Mouse (Mus musculus) megakaryocyte, embryonic 14.5 days (primary cell): ENCODE results near the gene Retreg3. TPM values are rescaled to one million over a fixed set of nuclear protein-coding genes. Genes with fewer than 3 reads are reported as not detected.

Experiments
- H3K27me3 ChIP-seq: replicated peaks from 2 replicates; pipeline ENCODE3; 2012; ENCODE audit warnings: inconsistent platforms
- H3K36me3 ChIP-seq: replicated peaks from 2 replicates; pipeline ENCODE3; 2012; ENCODE audit warnings: low read length, inconsistent platforms, mixed read lengths
- H3K4me1 ChIP-seq: 2 replicates; pipeline ENCODE4 v1.6.1; 2012; ENCODE audit warnings: inconsistent platforms
- H3K4me3 ChIP-seq: replicated peaks from 2 replicates; pipeline ENCODE3; 2012; ENCODE audit warnings: moderate library complexity, mild to moderate bottlenecking, inconsistent platforms
- H3K9me3 ChIP-seq: 2 replicates; pipeline ENCODE4 v1.6.1; 2012; ENCODE audit warnings: inconsistent platforms
- FLI1 ChIP-seq: IDR thresholded peaks from 2 replicates; pipeline ENCODE4 v1.6.1; 2012; ENCODE audit warnings: low read length, inconsistent platforms, mixed read lengths
- GATA1 ChIP-seq: IDR thresholded peaks from 3 replicates; pipeline ENCODE4 v1.6.1; 2012; ENCODE audit warnings: mixed read lengths, low read length, inconsistent platforms, borderline replicate concordance
- polyA plus RNA-seq: library from polyadenylated mRNA; stranded (reverse); fragments of >175 nt; gene quantifications from 2 replicates; pipeline ENCODE4 v1.2.3, GENCODE M21; 2012; ENCODE audit warnings: low replicate concordance; ENCODE audit not compliant: insufficient read depth

Gene Retreg3
- polyA plus RNA-seq, 1 experiment, result 6.2 TPM

DNA sequence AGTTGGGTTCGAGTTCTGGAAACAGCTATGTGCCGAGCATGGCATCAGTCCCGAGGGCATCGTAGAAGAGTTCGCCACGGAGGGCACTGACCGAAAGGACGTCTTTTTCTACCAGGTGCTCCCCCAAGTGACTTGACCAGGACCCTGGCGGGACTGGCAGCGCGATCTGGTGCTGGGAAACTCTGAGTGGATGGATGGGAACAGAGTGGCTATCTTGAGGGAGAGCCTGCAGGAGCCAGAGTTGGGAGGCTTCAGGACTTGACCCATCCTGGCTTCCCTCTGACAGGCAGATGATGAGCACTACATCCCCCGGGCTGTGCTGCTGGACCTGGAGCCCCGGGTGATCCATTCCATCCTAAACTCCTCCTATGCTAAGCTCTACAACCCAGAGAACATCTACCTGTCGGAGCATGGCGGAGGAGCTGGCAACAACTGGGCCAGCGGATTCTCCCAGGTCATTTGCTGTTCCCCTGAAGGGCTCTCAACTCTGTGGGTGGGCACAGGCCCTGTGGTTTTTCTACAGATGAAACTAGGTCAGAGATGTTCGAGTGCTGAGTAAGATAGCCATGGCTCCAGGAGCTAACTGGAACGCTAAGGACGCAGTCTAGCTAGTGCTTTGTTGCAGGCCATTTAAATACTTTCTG lies 974 bp upstream of the Retreg3 start:
- Histone ChIP-seq H3K9me3 (no peaks in the 10 kb centered on the region), H3K4me3 (peak overlapping the region; percentile 96), H3K4me1 (peaks cover 56% of the 10 kb centered on the region), H3K36me3 (peaks cover 45% of the 10 kb centered on the region), H3K27me3 (no peaks in the 10 kb centered on the region)
- TF ChIP-seq GATA1 (no peak), FLI1 (no peak)

GRCm38 (mm10) chr11:101119131-101119760 lies 447 bp downstream of the Retreg3 start:
- peaks cover 64% of the 10 kb centered on the region for H3K4me1 ChIP-seq
- no peaks in the 10 kb centered on the region for H3K27me3 ChIP-seq
- peaks cover 49% of the 10 kb centered on the region for H3K36me3 ChIP-seq
- TF ChIP-seq FLI1 (no peak), GATA1 (no peak)
- H3K4me3 ChIP-seq, result peak overlapping the region; percentile 96
- H3K9me3 ChIP-seq, result no peaks in the 10 kb centered on the region

DNA sequence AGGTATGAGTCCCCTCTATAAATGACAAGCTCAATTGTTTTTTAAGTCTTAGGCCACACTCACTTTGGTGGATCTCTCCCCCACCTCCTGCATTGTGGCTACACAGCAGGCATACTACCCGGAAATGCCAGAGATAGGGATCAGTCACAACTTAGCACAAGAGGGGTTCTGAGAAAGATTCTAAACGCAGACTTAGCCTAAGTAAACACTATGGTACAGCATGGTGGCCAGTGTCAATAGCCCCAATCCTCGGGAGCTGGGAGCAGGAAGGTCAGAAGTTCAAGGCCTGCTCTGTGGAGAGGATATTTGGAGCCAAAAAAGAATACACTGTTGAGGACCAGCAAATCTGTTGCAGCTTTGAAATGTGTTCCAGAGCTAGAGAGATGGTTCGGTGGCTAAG lies 1.6 kb downstream of the Retreg3 start:
- TF ChIP-seq GATA1 (no peak), FLI1 (no peak)
- H3K4me1 ChIP-seq, result peaks cover 64% of the 10 kb centered on the region
- H3K36me3 ChIP-seq, result peaks cover 45% of the 10 kb centered on the region
- no peaks in the 10 kb centered on the region for H3K27me3 ChIP-seq
- peak overlapping the region; percentile 96 for H3K4me3 ChIP-seq
- H3K9me3 ChIP-seq, result peaks cover under 1% of the 10 kb centered on the region; the same call in 1 of the 2 replicates

GRCm38 (mm10) chr11:101115564-101115963 lies 4.1 kb downstream of the Retreg3 start:
- Histone ChIP-seq H3K27me3 (no peaks in the 10 kb centered on the region), H3K36me3 (peaks cover 46% of the 10 kb centered on the region), H3K4me3 (peak overlapping the region; percentile 23), H3K4me1 (peaks cover 64% of the 10 kb centered on the region), H3K9me3 (peaks cover 5% of the 10 kb centered on the region)
- no peak for TF ChIP-seq FLI1
- TF ChIP-seq GATA1, result no peak

DNA sequence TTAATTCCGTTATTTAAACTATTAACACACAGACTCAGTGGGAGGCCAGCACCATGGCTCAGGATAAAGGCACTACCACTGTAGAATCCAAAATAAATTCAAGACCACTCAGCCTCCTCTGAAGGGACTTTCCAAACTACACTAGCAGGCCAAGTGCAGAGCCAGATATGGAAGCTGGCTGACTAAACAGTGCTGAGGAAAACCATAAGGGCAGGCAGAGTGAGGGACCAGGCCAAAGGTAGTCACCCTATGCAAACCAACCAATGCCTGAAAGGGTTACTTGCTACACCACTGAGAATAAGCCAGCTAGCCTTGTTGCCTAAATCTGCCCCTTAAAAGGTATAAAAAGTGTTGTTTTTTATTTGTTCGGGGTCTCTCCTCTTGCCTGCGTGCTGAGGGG lies 7.5 kb downstream of the Retreg3 start:
- Histone ChIP-seq H3K4me3 (no peak overlapping the region), H3K36me3 (peaks cover 61% of the 10 kb centered on the region), H3K27me3 (no peaks in the 10 kb centered on the region), H3K9me3 (peaks cover 5% of the 10 kb centered on the region), H3K4me1 (peaks cover 47% of the 10 kb centered on the region)
- TF ChIP-seq FLI1 (no peak), GATA1 (no peak)

GRCm38 (mm10) chr11:101111178-101111577 lies 8.5 kb downstream of the Retreg3 start:
- H3K4me1 ChIP-seq, result peaks cover 37% of the 10 kb centered on the region
- peaks cover 60% of the 10 kb centered on the region for H3K36me3 ChIP-seq
- TF ChIP-seq GATA1 (no peak), FLI1 (no peak)

GRCm38 (mm10) chr11:101110708-101111107 lies 9.0 kb downstream of the Retreg3 start:
- no peak overlapping the region for H3K4me3 ChIP-seq
- peaks cover 5% of the 10 kb centered on the region for H3K9me3 ChIP-seq
- peaks cover 33% of the 10 kb centered on the region for H3K4me1 ChIP-seq
- H3K36me3 ChIP-seq, result peaks cover 60% of the 10 kb centered on the region
- no peaks in the 10 kb centered on the region for H3K27me3 ChIP-seq
- no peak for TF ChIP-seq FLI1
- TF ChIP-seq GATA1, result no peak

More at GRCm38 (mm10) chr11:101111178-101111577, 8.5 kb downstream of the Retreg3 start:
- Histone ChIP-seq H3K4me3 (no peak overlapping the region), H3K27me3 (no peaks in the 10 kb centered on the region), H3K9me3 (peaks cover 5% of the 10 kb centered on the region)

GRCm38 (mm10) chr11:101109351-101109750 lies 10.3 kb downstream of the Retreg3 start:
- peaks cover 33% of the 10 kb centered on the region for H3K4me1 ChIP-seq
- peaks cover 63% of the 10 kb centered on the region for H3K36me3 ChIP-seq
- peaks cover 5% of the 10 kb centered on the region for H3K9me3 ChIP-seq
- TF ChIP-seq FLI1, result no peak
- no peak for TF ChIP-seq GATA1
- no peak overlapping the region for H3K4me3 ChIP-seq
- no peaks in the 10 kb centered on the region for H3K27me3 ChIP-seq

DNA sequence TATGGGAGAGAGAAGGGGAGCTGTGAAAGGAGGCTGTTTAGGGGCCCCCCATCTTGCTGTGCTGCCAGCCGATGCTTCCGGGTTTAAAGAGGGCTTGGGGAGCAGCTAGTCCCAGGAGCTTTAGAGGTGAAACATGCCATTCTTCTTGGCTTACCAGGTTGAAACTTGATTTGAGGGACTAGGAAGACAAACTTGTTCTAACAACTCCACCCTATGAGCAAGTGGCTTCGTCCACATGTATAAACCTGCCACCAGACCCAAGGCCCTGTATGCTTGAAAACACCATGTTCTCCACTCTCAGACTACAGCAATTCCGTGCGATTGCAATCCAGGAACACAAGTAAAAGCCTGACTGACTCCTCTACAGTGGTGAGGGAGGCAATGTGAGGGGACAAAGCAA lies 16.7 kb downstream of the Retreg3 start:
- H3K36me3 ChIP-seq, result peaks cover 94% of the 10 kb centered on the region
- no peak for TF ChIP-seq GATA1
- no peak for TF ChIP-seq FLI1
- H3K9me3 ChIP-seq, result no peaks in the 10 kb centered on the region
- H3K4me3 ChIP-seq, result no peak overlapping the region
- H3K27me3 ChIP-seq, result no peaks in the 10 kb centered on the region
- H3K4me1 ChIP-seq, result peaks cover 31% of the 10 kb centered on the region

- Histone ChIP-seq H3K27me3 (no peaks in the 10 kb centered on the region), H3K4me1 (peaks cover 35% of the 10 kb centered on the region), H3K9me3 (no peaks in the 10 kb centered on the region), H3K4me3 (no peak overlapping the region), H3K36me3 (peaks cover 80% of the 10 kb centered on the region)
- TF ChIP-seq FLI1 (no peak), GATA1 (no peak)
Measured at GRCm38 (mm10) chr11:101098231-101098630, 21.5 kb downstream of the Retreg3 start.
